Mouse (Mus musculus) testis, postnatal 10 days (tissue): Measurements from ENCODE around the gene Chst15.

Experiments
- DNase-seq: peaks from one replicate; pipeline ENCODE4 v3.0.0; 2021; ENCODE audit warnings: low spot score

The Chst15 gene

GRCm38 (mm10) chr7:132299661-132300210, 17.3 kb downstream of the Chst15 start:
- DNase-seq: no peak

- DNase-seq: no peak
These were observed 18.5 kb downstream of the Chst15 start for GRCm38 (mm10) chr7:132298412-132298990.

DNA sequence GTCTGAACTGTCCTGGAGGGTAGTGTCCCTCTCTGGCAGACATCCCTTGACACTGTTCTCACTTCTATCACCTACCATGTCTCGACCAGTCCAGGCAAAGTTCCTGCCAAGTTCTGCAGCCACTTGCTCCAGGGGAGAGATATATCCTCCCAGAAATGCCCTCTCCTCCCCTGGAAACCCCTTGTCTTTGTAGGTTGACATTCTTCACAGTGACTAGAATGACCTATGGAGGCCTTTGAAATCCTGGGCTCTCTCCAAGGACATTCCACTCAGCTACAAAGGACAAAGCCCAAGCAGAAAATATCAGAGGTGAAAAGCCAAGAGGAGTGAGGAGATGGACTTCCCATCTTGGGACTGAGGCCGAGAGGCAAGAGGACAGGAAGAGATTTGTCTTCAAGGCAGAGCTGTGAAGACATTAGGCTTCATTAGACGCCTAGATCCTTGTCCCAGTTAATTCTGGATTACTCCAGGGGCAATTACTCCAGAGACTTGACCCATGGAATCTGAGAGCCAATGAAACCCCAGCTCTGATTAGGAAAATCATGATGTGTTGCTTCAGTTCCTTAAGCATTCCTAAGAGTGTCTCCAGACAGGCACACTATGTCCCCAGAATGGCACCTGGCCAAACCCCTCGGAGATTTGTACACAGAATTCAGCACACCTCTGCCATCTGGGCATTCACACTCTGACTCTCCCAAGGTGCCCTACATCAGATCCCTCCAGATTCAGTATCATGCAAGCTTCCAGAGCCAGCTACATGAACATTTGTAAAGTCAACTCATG, 20.2 kb downstream of the Chst15 start:
- no peak for DNase-seq

- no peak for DNase-seq
These were observed 20.9 kb downstream of the Chst15 start for GRCm38 (mm10) chr7:132296132-132296531.

- DNase-seq: no peak
These were observed 29.7 kb downstream of the Chst15 start for GRCm38 (mm10) chr7:132287340-132287664.

DNA sequence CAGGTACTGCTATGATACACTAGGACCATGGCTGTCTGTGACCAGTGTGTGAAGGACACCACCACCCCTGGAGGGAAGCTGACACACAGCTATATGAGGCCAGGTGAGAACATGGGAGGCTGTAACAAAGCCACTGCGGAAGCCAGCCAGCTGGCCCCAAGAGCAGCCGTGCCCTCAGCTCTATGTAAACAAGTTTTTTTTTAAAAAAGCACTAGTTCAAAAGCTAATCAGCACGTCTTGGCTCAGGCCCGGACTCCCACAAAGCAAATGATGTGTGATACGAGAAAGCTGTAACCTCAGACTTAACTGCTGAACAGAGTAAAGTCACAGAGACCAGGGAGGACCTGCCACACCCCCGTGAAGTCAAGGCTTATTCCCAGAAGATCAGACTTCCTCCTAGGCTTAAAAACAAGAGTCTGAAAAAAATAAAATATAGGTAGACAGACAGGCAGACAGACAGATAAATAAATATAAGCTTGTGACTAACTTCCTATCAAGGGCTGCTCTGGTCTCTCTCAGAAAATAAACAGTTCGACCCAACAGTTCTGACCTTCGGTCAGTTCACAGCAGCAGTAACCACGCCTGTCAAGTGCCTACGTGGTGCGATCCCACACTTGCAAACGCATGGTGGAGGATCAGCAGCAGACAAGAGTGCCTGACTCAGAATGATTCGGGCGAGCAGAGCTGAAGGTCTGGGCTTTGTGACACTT, 30.2 kb downstream of the Chst15 start:
- no peak for DNase-seq

DNA sequence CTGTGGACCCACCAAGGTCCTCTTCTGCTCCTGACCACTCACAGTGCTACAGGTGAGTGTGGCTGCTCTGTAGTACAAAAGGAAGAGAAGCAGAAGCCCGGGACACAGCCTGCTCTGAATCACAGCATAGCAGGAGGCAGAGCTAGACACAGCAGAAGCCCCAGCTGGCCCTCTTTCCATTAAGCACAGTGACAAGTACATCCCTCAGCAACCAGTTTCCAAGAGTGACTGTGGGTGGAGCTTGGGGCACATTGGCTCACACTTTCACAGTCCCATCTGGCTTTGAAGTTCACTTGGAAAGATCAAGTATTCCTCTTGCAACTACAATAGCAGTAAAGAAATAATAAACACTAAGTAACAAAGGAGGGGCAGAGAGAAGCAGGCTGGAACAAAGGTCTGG, 32.2 kb downstream of the Chst15 start:
- no peak for DNase-seq

- DNase-seq: no peak
These were observed 32.8 kb downstream of the Chst15 start for GRCm38 (mm10) chr7:132284048-132284737.

- DNase-seq: no peak
These were observed 34.5 kb downstream of the Chst15 start for GRCm38 (mm10) chr7:132282576-132282975.

- no peak for DNase-seq
These were observed 34.9 kb downstream of the Chst15 start for GRCm38 (mm10) chr7:132282161-132282560.

GRCm38 (mm10) chr7:132281753-132282152, 35.3 kb downstream of the Chst15 start:
- no peak for DNase-seq

GRCm38 (mm10) chr7:132278658-132279057, 38.4 kb downstream of the Chst15 start:
- no peak for DNase-seq

DNA sequence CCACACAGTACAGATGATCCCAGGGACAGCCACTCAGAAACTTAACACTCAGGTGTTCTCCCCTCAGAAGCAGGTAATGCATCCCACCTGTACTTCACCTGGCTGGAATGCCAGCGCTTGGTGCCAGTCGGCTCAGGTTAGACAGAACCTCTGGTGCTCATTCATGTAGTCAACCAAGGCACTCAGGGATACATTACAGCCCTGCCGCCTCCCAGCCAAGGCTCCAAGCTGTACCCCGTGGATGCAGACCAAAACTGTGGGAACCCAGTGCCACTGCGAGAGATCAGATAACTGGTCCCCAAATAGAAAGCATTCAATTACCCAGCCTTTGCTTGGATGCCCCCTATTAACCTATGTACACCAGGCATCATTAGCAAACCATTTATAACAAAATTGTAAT, 40.7 kb downstream of the Chst15 start:
- DNase-seq: no peak

GRCm38 (mm10) chr7:132273741-132274513, 43.1 kb downstream of the Chst15 start:
- no peak for DNase-seq

GRCm38 (mm10) chr7:132272984-132273383, 44.0 kb downstream of the Chst15 start:
- DNase-seq: no peak

DNA sequence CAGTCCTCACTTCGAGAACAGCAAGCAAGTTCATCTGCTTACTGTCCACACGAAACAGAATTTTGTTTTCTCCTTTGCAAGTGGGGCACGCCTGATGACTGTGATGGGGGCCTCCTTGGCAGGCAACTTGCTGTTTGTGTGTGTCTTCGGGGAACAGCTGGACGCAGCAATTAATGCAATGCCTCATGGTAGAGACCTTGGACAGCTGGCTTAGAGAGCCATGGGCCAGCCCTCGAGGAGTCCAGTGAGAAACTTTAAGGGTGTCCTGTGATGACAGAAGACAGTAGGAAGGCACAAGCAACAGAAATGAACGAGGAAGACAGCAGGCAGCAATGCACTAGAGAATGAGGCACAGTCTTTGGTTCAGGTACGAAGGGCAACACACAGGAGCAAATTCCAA, 46.7 kb downstream of the Chst15 start:
- DNase-seq: no peak

- DNase-seq: no peak
These were observed 47.4 kb downstream of the Chst15 start for GRCm38 (mm10) chr7:132269661-132270060.

DNA sequence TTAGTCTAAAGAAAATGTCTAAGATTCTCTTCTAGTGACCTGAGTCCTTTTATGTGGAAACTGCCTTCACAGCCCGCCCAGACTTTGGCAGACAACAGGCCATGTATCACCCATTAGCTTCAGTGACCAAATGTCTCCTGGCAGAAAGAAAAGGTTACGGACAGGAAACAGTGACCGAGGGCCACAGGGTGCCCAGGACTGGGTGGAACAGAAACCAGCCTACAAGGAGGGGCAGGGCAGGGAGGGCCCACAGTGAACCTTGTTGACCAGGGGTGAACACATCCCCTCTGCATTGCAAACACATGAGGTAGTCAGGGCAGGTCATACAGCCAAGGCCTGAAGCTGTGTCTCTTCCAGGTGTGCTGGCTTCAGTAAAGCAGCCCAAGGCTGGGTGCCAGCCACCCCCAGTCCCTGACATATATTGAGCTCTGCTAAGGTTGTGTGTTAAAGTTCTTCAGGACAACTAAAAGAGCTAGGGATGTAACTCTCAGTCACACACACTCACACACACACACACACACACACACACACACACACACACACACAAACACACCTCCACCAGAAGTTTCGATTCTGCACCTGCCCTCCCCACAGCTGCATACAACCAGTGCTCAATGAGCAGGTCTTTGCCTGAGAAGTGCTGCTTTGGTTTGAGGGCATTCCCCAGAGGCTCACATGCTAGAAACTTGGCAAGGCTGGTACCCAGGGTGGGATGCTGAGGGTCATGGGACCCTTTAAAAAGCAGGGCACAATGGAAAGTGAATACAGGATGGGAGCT, 49.1 kb downstream of the Chst15 start:
- no peak for DNase-seq

- no peak for DNase-seq
These were observed 52.3 kb downstream of the Chst15 start for GRCm38 (mm10) chr7:132264763-132265162.

- no peak for DNase-seq
These were observed 53.8 kb downstream of the Chst15 start for GRCm38 (mm10) chr7:132263186-132263585.

DNA sequence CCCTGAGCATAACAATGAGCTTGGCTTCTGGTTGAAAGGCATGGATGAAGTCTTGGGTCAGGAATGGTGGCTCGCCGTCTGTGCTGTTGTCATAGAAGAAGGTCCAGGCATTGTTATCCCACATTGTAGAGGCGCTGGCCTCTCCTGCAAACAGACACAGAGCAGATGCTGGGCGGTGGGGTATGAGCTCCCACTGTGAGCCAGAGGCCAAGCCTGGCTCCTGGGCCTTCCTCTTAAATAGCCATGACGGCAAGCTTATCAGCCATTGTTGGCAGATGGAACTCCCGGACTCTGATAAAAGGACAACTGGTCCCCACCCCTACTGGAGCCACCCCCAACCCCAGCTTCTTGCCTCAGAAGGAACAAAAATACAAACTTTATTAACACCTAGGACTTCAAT, 54.3 kb downstream of the Chst15 start:
- no peak for DNase-seq
